Mouse (Mus musculus) ES-Bruce4 (cell line): ENCODE data around the gene Abcb8. TPM values are rescaled to one million over a fixed set of nuclear protein-coding genes. Genes with fewer than 3 reads are reported as not detected.
A peak's percentile ranks its signal among the peaks of the same experiment; 100 is the strongest.
"Not testable (repeated sequence)": the region's sequence is repeated elsewhere in the genome, so short reads cannot be mapped to it uniquely, and the experiment has no call there.

ENCODE experiments used
- H3K27ac ChIP-seq: 2 replicates; pipeline ENCODE4 v1.5.1; 2012; ENCODE audit warnings: low read length, inconsistent platforms; ENCODE audit not compliant: insufficient read depth
- H3K27me3 ChIP-seq: 2 replicates; pipeline ENCODE4 v1.6.1; 2012; ENCODE audit warnings: mild to moderate bottlenecking, low read length, inconsistent platforms; ENCODE audit not compliant: control insufficient read depth, poor library complexity, insufficient read depth, severe bottlenecking
- H3K36me3 ChIP-seq: 2 replicates; pipeline ENCODE4 v1.6.1; 2012; ENCODE audit warnings: inconsistent platforms, mild to moderate bottlenecking, low read length, moderate library complexity; ENCODE audit not compliant: control insufficient read depth, poor library complexity, insufficient read depth, severe bottlenecking
- H3K4me1 ChIP-seq: one replicate; pipeline ENCODE4 v1.8.1; 2011; ENCODE audit warnings: low read length; ENCODE audit not compliant: control insufficient read depth, insufficient read depth
- H3K4me3 ChIP-seq: 2 replicates; pipeline ENCODE4 v1.5.1; 2011; ENCODE audit warnings: low read depth, mild to moderate bottlenecking, low read length
- H3K9ac ChIP-seq: 2 replicates; pipeline ENCODE4 v1.6.1; 2012; ENCODE audit warnings: low read depth, mild to moderate bottlenecking, inconsistent platforms; ENCODE audit not compliant: poor library complexity, severe bottlenecking
- H3K9me3 ChIP-seq: replicated peaks from 2 replicates; pipeline ENCODE4 v1.6.1; 2012; ENCODE audit warnings: mild to moderate bottlenecking, low read length, inconsistent platforms; ENCODE audit not compliant: control insufficient read depth, poor library complexity, insufficient read depth, severe bottlenecking
- CTCF ChIP-seq: IDR thresholded peaks from one replicate; pipeline ENCODE4 v1.8.1; 2011; ENCODE audit warnings: low read depth, low read length
- EP300 ChIP-seq: IDR thresholded peaks from 2 replicates; pipeline ENCODE4 v1.6.1; 2011; ENCODE audit warnings: low read depth, low read length; ENCODE audit not compliant: insufficient read depth
- POLR2A ChIP-seq: IDR thresholded peaks from one replicate; pipeline ENCODE4 v1.8.1; 2011; ENCODE audit warnings: low read length; ENCODE audit not compliant: insufficient read depth
- polyA plus RNA-seq: library from polyadenylated mRNA; stranded (reverse); fragments of >200 nt; gene quantifications from 2 replicates; pipeline ENCODE4 v1.2.4, GENCODE M21; 2011; ENCODE audit warnings: low read depth; ENCODE audit not compliant: missing spikeins, insufficient read depth, insufficient read length

The Abcb8 gene
- polyA plus RNA-seq, 1 experiment: 29.6 TPM

DNA sequence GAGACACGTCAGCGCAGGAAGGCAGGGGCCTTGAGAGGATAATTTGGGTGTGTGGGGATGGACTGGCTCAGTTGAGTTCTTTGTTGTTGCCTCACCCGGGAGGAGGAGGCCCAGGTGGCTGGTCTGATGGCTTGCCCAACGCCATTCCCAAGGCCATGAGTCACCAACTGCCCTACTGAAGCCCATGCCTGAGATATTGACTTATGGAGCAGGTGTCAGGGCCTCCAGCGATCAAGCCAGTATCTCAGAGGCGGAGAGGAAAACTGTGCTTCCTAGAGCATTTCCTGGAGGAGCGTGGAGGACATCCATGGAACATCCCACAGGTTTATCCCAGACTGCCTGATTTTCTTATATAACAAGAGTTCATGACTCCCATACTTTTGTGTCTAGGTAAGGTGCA lies 739 bp upstream of the Abcb8 start:
- TF ChIP-seq EP300 (no peak), POLR2A (no peak), CTCF (no peak)
- Histone ChIP-seq H3K27me3 (no peaks in the 10 kb centered on the region), H3K27ac (peak overlapping the region; percentile 22; the same call in 1 of the 2 replicates), H3K4me1 (peaks cover 6% of the 10 kb centered on the region), H3K9me3 (no peaks in the 10 kb centered on the region), H3K4me3 (no peak overlapping the region), H3K36me3 (no peaks in the 10 kb centered on the region), H3K9ac (no peak overlapping the region)

DNA sequence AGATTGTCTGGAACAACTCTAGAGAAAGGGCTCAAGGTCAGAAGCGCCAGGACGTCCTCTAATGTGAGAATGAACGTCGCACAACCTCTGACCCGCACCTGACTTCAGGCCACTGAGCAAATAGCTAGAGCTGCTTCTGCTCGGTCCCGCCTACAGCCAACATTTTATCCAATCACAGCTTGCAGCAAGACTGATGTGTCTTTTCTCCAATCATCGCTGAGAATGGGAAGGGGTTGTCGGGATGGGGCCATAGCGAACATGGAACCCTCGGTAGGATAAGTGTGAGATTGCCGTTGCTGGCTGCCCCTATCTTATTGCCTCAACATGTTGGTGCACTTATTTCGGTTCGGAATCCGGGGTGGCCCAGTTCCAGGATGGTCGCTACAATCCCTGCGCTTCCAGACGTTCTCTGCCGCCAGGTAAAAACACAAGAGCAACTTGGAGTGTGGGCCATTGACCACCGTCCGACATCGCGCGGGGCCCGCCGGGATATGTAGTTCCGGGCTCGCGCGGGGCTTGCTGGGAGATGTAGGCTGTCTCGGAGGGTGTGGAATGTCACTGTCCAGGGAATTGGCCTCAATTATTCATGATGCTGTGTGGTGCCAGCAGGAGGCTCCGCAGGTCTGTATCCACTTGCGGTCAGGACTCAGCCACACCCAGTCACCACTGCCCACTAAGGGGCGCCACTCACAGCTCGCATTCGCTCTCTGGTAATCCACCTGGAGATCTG lies 867 bp downstream of the Abcb8 start:
- Histone ChIP-seq H3K9ac (peak overlapping the region; percentile 42), H3K27ac (peak overlapping the region; percentile 70), H3K9me3 (no peaks in the 10 kb centered on the region), H3K36me3 (no peaks in the 10 kb centered on the region), H3K27me3 (no peaks in the 10 kb centered on the region), H3K4me3 (peak overlapping the region; percentile 86), H3K4me1 (peaks cover 4% of the 10 kb centered on the region)
- peak; percentile 79 for TF ChIP-seq CTCF
- TF ChIP-seq EP300: 0 out of 2 replicates have a peak, but pooled peaks have one; percentile 9
- TF ChIP-seq POLR2A: no peak

DNA sequence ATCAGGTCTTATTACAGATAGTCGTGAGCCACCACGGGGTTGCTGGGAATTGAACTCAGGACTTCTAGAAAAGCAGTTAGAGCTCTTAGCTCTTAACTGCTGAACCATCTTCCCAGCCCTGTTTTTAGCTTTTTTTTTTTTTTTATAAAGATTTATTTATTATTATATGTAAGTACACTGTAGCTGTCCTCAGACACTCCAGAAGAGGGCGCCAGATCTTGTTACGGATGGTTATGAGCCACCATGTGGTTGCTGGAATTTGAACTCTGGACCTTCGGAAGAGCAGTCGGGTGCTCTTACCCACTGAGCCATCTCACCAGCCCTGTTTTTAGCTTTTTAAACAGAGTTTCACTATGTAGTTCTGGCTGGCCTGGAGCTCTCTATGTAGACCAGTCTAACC lies 2.8 kb downstream of the Abcb8 start:
- not testable (repeated sequence) for H3K27me3 ChIP-seq, H3K27ac ChIP-seq, H3K36me3 ChIP-seq, H3K9me3 ChIP-seq, H3K9ac ChIP-seq, H3K4me3 ChIP-seq, H3K4me1 ChIP-seq

DNA sequence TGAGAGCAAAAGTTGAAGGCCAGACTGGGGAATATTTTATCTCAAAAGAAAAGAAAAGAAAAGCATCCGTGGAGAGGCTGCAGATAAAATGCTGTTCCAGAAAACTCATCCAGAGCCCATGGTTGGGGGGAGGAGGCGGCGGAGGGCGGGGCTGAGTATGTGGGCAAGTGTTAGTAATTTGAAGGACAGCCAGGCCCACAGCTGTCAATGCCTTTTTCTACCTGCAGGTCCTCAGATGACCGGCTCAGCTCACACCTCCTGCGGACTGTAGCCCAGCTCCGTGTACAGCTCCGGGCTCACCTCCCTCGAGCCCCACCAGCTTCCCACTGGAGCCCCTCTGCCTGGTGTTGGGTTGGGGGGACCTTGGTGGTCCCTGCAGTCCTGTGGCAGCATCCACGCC lies 6.2 kb downstream of the Abcb8 start:
- Histone ChIP-seq H3K27me3 (no peaks in the 10 kb centered on the region), H3K36me3 (no peaks in the 10 kb centered on the region), H3K9me3 (no peaks in the 10 kb centered on the region), H3K4me3 (no peak overlapping the region), H3K4me1 (no peaks in the 10 kb centered on the region), H3K27ac (no peak overlapping the region), H3K9ac (no peak overlapping the region)
- no peak for TF ChIP-seq POLR2A
- TF ChIP-seq EP300: no peak

DNA sequence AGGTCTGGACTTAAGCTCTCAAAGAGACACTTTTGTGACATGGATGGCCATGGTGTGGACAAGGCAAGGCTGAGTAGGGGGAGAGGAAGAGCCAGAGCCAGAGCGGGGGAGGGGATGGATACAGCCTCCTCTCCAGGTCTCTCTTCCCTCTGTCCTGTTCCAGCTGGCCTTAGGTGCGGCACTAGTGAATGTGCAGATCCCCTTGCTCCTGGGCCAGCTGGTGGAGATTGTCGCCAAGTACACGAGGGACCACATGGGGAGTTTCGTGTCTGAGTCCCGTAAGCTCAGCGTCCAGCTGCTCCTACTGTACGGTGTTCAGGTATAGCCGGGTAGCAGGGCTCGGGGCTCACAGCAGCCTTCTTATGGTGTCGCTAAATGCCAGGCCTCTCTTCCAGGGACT lies 6.9 kb downstream of the Abcb8 start:
- H3K9ac ChIP-seq: no peak overlapping the region
- no peaks in the 10 kb centered on the region for H3K27me3 ChIP-seq
- no peaks in the 10 kb centered on the region for H3K9me3 ChIP-seq
- no peak overlapping the region for H3K27ac ChIP-seq
- no peaks in the 10 kb centered on the region for H3K4me1 ChIP-seq
- no peak overlapping the region for H3K4me3 ChIP-seq
- no peak for TF ChIP-seq POLR2A
- no peak for TF ChIP-seq EP300
- TF ChIP-seq CTCF: no peak
- no peaks in the 10 kb centered on the region for H3K36me3 ChIP-seq

DNA sequence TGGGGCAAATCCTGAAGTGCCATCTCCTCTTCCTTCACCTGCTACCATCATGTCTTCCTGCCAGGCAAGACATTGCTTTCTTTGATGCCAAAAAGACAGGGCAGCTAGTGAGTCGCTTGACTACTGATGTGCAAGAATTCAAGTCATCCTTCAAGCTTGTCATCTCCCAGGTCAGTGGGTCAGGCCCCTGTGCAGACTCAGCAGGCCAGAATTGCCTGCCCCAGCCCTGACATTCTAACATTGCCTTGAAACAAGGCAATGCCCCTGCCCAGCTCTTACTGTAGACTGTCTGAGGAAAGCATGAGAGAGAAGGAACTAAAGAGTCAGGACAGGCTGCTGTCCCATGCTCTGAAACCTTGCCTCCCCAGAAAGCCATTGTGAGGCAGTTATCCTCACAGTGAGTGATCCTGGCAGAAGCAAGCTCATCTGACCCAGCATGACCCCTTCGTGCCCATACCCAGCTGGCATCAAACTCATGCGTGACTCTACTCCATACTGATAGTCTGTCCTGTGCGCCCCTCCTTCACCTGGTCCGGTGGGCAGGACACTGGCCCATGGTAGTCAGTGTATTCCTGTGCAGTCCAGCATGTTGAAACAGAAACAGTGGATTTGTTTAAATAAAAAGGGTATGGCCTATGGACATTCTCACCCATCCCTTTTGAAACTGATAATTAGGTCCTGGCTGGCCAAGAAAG lies 7.6 kb downstream of the Abcb8 start:
- H3K9ac ChIP-seq: no peak overlapping the region
- H3K4me3 ChIP-seq: no peak overlapping the region
- no peak for TF ChIP-seq CTCF
- no peak for TF ChIP-seq EP300
- no peak for TF ChIP-seq POLR2A
- H3K36me3 ChIP-seq: no peaks in the 10 kb centered on the region
- H3K9me3 ChIP-seq: no peaks in the 10 kb centered on the region
- no peaks in the 10 kb centered on the region for H3K27me3 ChIP-seq
- H3K27ac ChIP-seq: no peak overlapping the region
- H3K4me1 ChIP-seq: no peaks in the 10 kb centered on the region
